ENCODE assay signal across 9 mouse cellular contexts in genomic region chr11:72023581-72023980, GRCm38 (mm10). TPM values are rescaled to one million over a fixed set of nuclear protein-coding genes. Genes with fewer than 3 reads are reported as not detected.
A peak's percentile ranks its signal among the peaks of the same experiment; 100 is the strongest.
DNase-seq lines count a peak whose midpoint lies in the region; ATAC-seq and TF ChIP-seq lines count a peak whose summit lies in the region.
"Had no signal": no experiment of that assay in that cellular context is flagged by ENCODE, and none has a peak within 500 bp of the region (broad histone marks: within the 10 kb centered on the region; RNA-seq: fewer than 3 reads in every experiment).

No protein-coding gene starts in this region.

- H3K9ac ChIP-seq in forebrain, postnatal 0 days = no peak overlapping the region
- no peak overlapping the region for H3K9ac ChIP-seq in forebrain, embryonic 15.5 days (replicated peaks)
- no peak overlapping the region for H3K9ac ChIP-seq in lung, postnatal 0 days (replicated peaks; ENCODE audit: low read depth)

- WGBS in forebrain, postnatal 0 days = 13% methylated on average over 9 of the region's 10 CpGs
- 22% methylated on average over 10 of the region's 10 CpGs for WGBS in forebrain, embryonic 15.5 days
- WGBS in lung, postnatal 0 days = 38% methylated on average over 10 of the region's 10 CpGs

- no peak overlapping the region for H3K4me3 ChIP-seq in forebrain, postnatal 0 days (ENCODE audit: low read depth, low read length)
- H3K4me3 ChIP-seq in forebrain, embryonic 15.5 days = no peak overlapping the region
- H3K4me3 ChIP-seq in lung, postnatal 0 days (ENCODE audit: low read depth, low read length) = no peak overlapping the region

- TF ChIP-seq EP300 in lung, postnatal 0 days (IDR thresholded peaks at IDR 0.05) = no peak

- H3K4me1 ChIP-seq in forebrain, postnatal 0 days (ENCODE audit: insufficient read depth) = peaks cover 10% of the 10 kb centered on the region; the same call in 1 of the 2 replicates
- peaks cover 13% of the 10 kb centered on the region for H3K4me1 ChIP-seq in forebrain, embryonic 15.5 days
- H3K4me1 ChIP-seq in lung, postnatal 0 days (ENCODE audit: insufficient read depth, low read depth, low read length) = no peaks in the 10 kb centered on the region

- no peak for ATAC-seq in forebrain, postnatal 0 days
- ATAC-seq in forebrain, embryonic 15.5 days (replicated peaks) = no peak
- ATAC-seq in lung, postnatal 0 days = no peak

- H3K36me3 ChIP-seq in forebrain, postnatal 0 days (ENCODE audit: insufficient read depth) = no peaks in the 10 kb centered on the region
- no peaks in the 10 kb centered on the region for H3K36me3 ChIP-seq in forebrain, embryonic 15.5 days
- H3K36me3 ChIP-seq in lung, postnatal 0 days (ENCODE audit: insufficient read depth, low read length) = no peaks in the 10 kb centered on the region

- no peak overlapping the region for H3K4me2 ChIP-seq in forebrain, postnatal 0 days (ENCODE audit: low read depth)
- no peak overlapping the region for H3K4me2 ChIP-seq in forebrain, embryonic 15.5 days (replicated peaks)
- H3K4me2 ChIP-seq in lung, postnatal 0 days (replicated peaks; ENCODE audit: low read depth, low read length) = no peak overlapping the region

- peak; percentile 71 for TF ChIP-seq CTCF in forebrain, postnatal 0 days (IDR thresholded peaks at IDR 0.05; ENCODE audit: low read depth)
- peak; percentile 64 for TF ChIP-seq CTCF in lung, postnatal 0 days (IDR thresholded peaks at IDR 0.05)

- no peaks in the 10 kb centered on the region for H3K9me3 ChIP-seq in forebrain, postnatal 0 days (ENCODE audit: low read length)
- H3K9me3 ChIP-seq in forebrain, embryonic 15.5 days = no peaks in the 10 kb centered on the region
- no peaks in the 10 kb centered on the region for H3K9me3 ChIP-seq in lung, postnatal 0 days (ENCODE audit: low read length)

- H3K27me3 ChIP-seq in forebrain, postnatal 0 days (ENCODE audit: insufficient read depth, low read length) = no peaks in the 10 kb centered on the region
- no peaks in the 10 kb centered on the region for H3K27me3 ChIP-seq in forebrain, embryonic 15.5 days
- H3K27me3 ChIP-seq in lung, postnatal 0 days (replicated peaks; ENCODE audit: insufficient read depth, low read length) = no peaks in the 10 kb centered on the region

- 0 out of 2 replicates have a peak overlapping the region, but pooled peaks have one; percentile 29 for H3K27ac ChIP-seq in forebrain, postnatal 0 days (ENCODE audit: low read depth, low read length)
- no peak overlapping the region; the same call in 1 of the 2 replicates for H3K27ac ChIP-seq in forebrain, embryonic 15.5 days (replicated peaks)
- H3K27ac ChIP-seq in lung, postnatal 0 days (ENCODE audit: low read length) = no peak overlapping the region

- peak; percentile 70 for DNase-seq in forebrain, postnatal 0 days
- DNase-seq in lung, postnatal 0 days (ENCODE audit: low spot score) = peak; percentile 25
- DNase-seq in lung, adult 18-20 months = no peak
- peak; percentile 54 for DNase-seq in brain, adult 2 months (ENCODE audit: low read depth, low spot score)
- DNase-seq in retina, embryonic 14.5 days (ENCODE audit: low spot score) = peak; percentile 47
- DNase-seq in frontal cortex, postnatal 36 days (ENCODE audit: low spot score in 2 of 2) = no peak
- DNase-seq in yolk sac, embryonic 10.5 days (ENCODE audit: low spot score) = no peak
- DNase-seq: right cerebral cortex, adult 18-20 months had no signal

RNA-seq across cellular contexts. Expression of gene Aipl1, which starts 13.7 kb away (rescaled TPM):
- total RNA-seq in forebrain, postnatal 0 days (2014; rRNA removed) = 0.19 and 0.31 TPM in 2 replicates
- 0.23 and 0.33 TPM in 2 replicates for polyA plus RNA-seq in forebrain, postnatal 0 days (2015; fragmentation: Nextera tagmentation; extraction: Ambion mirVana)
- polyA plus RNA-seq in forebrain, embryonic 15.5 days (2015; fragmentation: Nextera tagmentation; extraction: Ambion mirVana) = 0.23 and 0.42 TPM in 2 replicates
- 0.27 and 0.30 TPM in 2 replicates for polyA plus RNA-seq in lung, postnatal 0 days (2015; fragmentation: Nextera tagmentation; extraction: Ambion mirVana)

RNA-seq across cellular contexts. Expression of gene Pimreg, which starts 18.3 kb away (rescaled TPM):
- total RNA-seq in forebrain, postnatal 0 days (2014; rRNA removed) = 13.2 and 14.9 TPM in 2 replicates
- polyA plus RNA-seq in forebrain, postnatal 0 days (2015; fragmentation: Nextera tagmentation; extraction: Ambion mirVana) = 20.6 and 22.0 TPM in 2 replicates
- 80.9 and 88.0 TPM in 2 replicates for polyA plus RNA-seq in forebrain, embryonic 15.5 days (2015; fragmentation: Nextera tagmentation; extraction: Ambion mirVana)
- polyA plus RNA-seq in lung, postnatal 0 days (2015; fragmentation: Nextera tagmentation; extraction: Ambion mirVana) = 6.1 and 7.3 TPM in 2 replicates

Comparison
In these comparisons a context has a peak if more than half of its experiments do, and no peak if none do; other contexts are left out.
1. DNase-seq: peak in forebrain, postnatal 0 days (single experiment), lung, postnatal 0 days (single experiment), brain, adult 2 months (single experiment) and retina, embryonic 14.5 days (single experiment); none in lung, adult 18-20 months (0 of 2), frontal cortex, postnatal 36 days (0 of 2) and yolk sac, embryonic 10.5 days (single experiment).